Comparison of ENCODE assay signal across 8 mouse cellular contexts in genomic region chr2:164047197-164047690, GRCm38 (mm10). TPM values are rescaled to one million over a fixed set of nuclear protein-coding genes. Genes with fewer than 3 reads are reported as not detected.
A peak's percentile ranks its signal among the peaks of the same experiment; 100 is the strongest.
DNase-seq lines count a peak whose midpoint lies in the region; ATAC-seq and TF ChIP-seq lines count a peak whose summit lies in the region.

No protein-coding gene starts in this region.

- H3K9me3 ChIP-seq in embryonic facial prominence, embryonic 11.5 days (replicated peaks; ENCODE audit: control insufficient read depth, low read length) = no peaks in the 10 kb centered on the region
- no peaks in the 10 kb centered on the region for H3K9me3 ChIP-seq in hindbrain, embryonic 15.5 days
- H3K9me3 ChIP-seq in midbrain, postnatal 0 days (ENCODE audit: low read length) = no peaks in the 10 kb centered on the region

- H3K9ac ChIP-seq in embryonic facial prominence, embryonic 11.5 days (replicated peaks; ENCODE audit: low read length) = 0 out of 2 replicates have a peak overlapping the region, but pooled peaks have one; percentile 32
- H3K9ac ChIP-seq in hindbrain, embryonic 15.5 days = peak overlapping the region; percentile 6; the same call in 1 of the 2 replicates
- no peak overlapping the region for H3K9ac ChIP-seq in liver, adult 2 months (ENCODE audit: low read depth, low read length)
- no peak overlapping the region for H3K9ac ChIP-seq in midbrain, postnatal 0 days (replicated peaks; ENCODE audit: low read length, poor library complexity, severe bottlenecking)

- TF ChIP-seq POLR2A in liver, adult 2 months (IDR thresholded peaks at IDR 0.05; ENCODE audit: extremely low read depth, insufficient read depth, low read length) = no peak

- H3K79me2 ChIP-seq in liver, adult 2 months (ENCODE audit: control insufficient read depth, insufficient read depth, low read length) = no peaks in the 10 kb centered on the region

- WGBS in embryonic facial prominence, embryonic 11.5 days = 5% methylated on average over 12 of the region's 16 CpGs
- WGBS in hindbrain, embryonic 15.5 days = 1% methylated on average over 13 of the region's 16 CpGs
- 7% methylated on average over 16 of the region's 16 CpGs for WGBS in liver, adult 2 months
- 1% methylated on average over 12 of the region's 16 CpGs for WGBS in midbrain, postnatal 0 days

- peak; percentile 65 for ATAC-seq in embryonic facial prominence, embryonic 11.5 days (replicated peaks; ENCODE audit: insufficient number of reproducible peaks, low FRiP score, low TSS enrichment, low read depth)
- ATAC-seq in hindbrain, embryonic 15.5 days (ENCODE audit: low FRiP score, low read depth) = peak; percentile 72; the same call in 1 of the 2 replicates
- ATAC-seq in midbrain, postnatal 0 days (ENCODE audit: low FRiP score) = peak; percentile 41; the same call in 1 of the 2 replicates

- no peaks in the 10 kb centered on the region for H3K27me3 ChIP-seq in embryonic facial prominence, embryonic 11.5 days (ENCODE audit: control insufficient read depth, insufficient read depth, low read length)
- H3K27me3 ChIP-seq in hindbrain, embryonic 15.5 days = no peaks in the 10 kb centered on the region
- no peaks in the 10 kb centered on the region for H3K27me3 ChIP-seq in liver, adult 2 months (ENCODE audit: control insufficient read depth, insufficient read depth, low read length)
- H3K27me3 ChIP-seq in midbrain, postnatal 0 days (ENCODE audit: insufficient read depth, low read length) = no peaks in the 10 kb centered on the region

- H3K27ac ChIP-seq in embryonic facial prominence, embryonic 11.5 days (replicated peaks; ENCODE audit: low read depth, low read length) = no peak overlapping the region
- H3K27ac ChIP-seq in hindbrain, embryonic 15.5 days (replicated peaks) = no peak overlapping the region
- no peak overlapping the region for H3K27ac ChIP-seq in liver, adult 2 months (replicated peaks; ENCODE audit: insufficient read depth, low read depth, low read length)
- H3K27ac ChIP-seq in midbrain, postnatal 0 days (ENCODE audit: low read depth, low read length) = no peak overlapping the region

- no peak for TF ChIP-seq CTCF in liver, adult 2 months (IDR thresholded peaks at IDR 0.05; ENCODE audit: low read depth, low read length)
- TF ChIP-seq CTCF in midbrain, postnatal 0 days (IDR thresholded peaks at IDR 0.05) = no peak

- H3K4me2 ChIP-seq in embryonic facial prominence, embryonic 11.5 days (ENCODE audit: low read depth, low read length) = peak overlapping the region; percentile 32; the same call in 1 of the 2 replicates
- peak overlapping the region; percentile 49 for H3K4me2 ChIP-seq in hindbrain, embryonic 15.5 days
- H3K4me2 ChIP-seq in midbrain, postnatal 0 days (ENCODE audit: low read depth, low read length, poor library complexity, severe bottlenecking) = peak overlapping the region; percentile 41

- no peak overlapping the region for H3K4me3 ChIP-seq in embryonic facial prominence, embryonic 11.5 days (ENCODE audit: low read depth, low read length)
- peak overlapping the region; percentile 29 for H3K4me3 ChIP-seq in hindbrain, embryonic 15.5 days
- H3K4me3 ChIP-seq in liver, adult 2 months (ENCODE audit: insufficient read depth, low read depth, low read length) = peak overlapping the region; percentile 14; the same call in 1 of the 2 replicates
- H3K4me3 ChIP-seq in midbrain, postnatal 0 days (ENCODE audit: low read depth, low read length) = peak overlapping the region; percentile 27

- no peaks in the 10 kb centered on the region for H3K36me3 ChIP-seq in embryonic facial prominence, embryonic 11.5 days (replicated peaks; ENCODE audit: control insufficient read depth, insufficient read depth, low read depth, low read length)
- H3K36me3 ChIP-seq in hindbrain, embryonic 15.5 days = 0 out of 2 replicates have a peak, but pooled peaks cover 2% of the 10 kb centered on the region
- no peaks in the 10 kb centered on the region; the same call in 1 of the 2 replicates for H3K36me3 ChIP-seq in liver, adult 2 months (ENCODE audit: control insufficient read depth, insufficient read depth, low read length)
- peaks cover 3% of the 10 kb centered on the region; the same call in 1 of the 2 replicates for H3K36me3 ChIP-seq in midbrain, postnatal 0 days (ENCODE audit: insufficient read depth, low read length)

- DNase-seq in urinary bladder, postnatal 36 days (ENCODE audit: low spot score in 2 of 2) = peak; percentile 12 to 31
- DNase-seq in urinary bladder, postnatal 4 days (ENCODE audit: low spot score in 2 of 2) = no peak
- peak; percentile 28 for DNase-seq in embryonic facial prominence, embryonic 11.5 days (ENCODE audit: low spot score)
- DNase-seq in liver, adult 2 months (ENCODE audit: extremely low read depth, low read depth, low spot score) = peak; percentile 8
- DNase-seq in midbrain, postnatal 0 days (ENCODE audit: low spot score) = peak; percentile 46
- peak; percentile 53 for DNase-seq in yolk sac, embryonic 10.5 days (ENCODE audit: low spot score)
- DNase-seq in layer of hippocampus, adult 18-20 months (ENCODE audit: low spot score in 2 of 2) = no peak

- H3K4me1 ChIP-seq in embryonic facial prominence, embryonic 11.5 days (ENCODE audit: control insufficient read depth, insufficient read depth, low read length) = no peaks in the 10 kb centered on the region
- no peaks in the 10 kb centered on the region for H3K4me1 ChIP-seq in hindbrain, embryonic 15.5 days (replicated peaks)
- H3K4me1 ChIP-seq in liver, adult 2 months (ENCODE audit: control insufficient read depth, insufficient read depth, low read length) = 0 out of 2 replicates have a peak, but pooled peaks cover 3% of the 10 kb centered on the region
- H3K4me1 ChIP-seq in midbrain, postnatal 0 days (ENCODE audit: insufficient read depth, low read length) = no peaks in the 10 kb centered on the region

RNA-seq across cellular contexts. Expression of gene Pabpc1l, which starts 22.0 kb away (rescaled TPM):
- polyA plus RNA-seq in embryonic facial prominence, embryonic 11.5 days (2014; fragmentation: Nextera tagmentation; extraction: Ambion mirVana) = 1.4 and 2.2 TPM in 2 replicates
- polyA plus RNA-seq in hindbrain, embryonic 15.5 days (2015; fragmentation: Nextera tagmentation; extraction: Ambion mirVana) = 1.2 and 1.8 TPM in 2 replicates
- under 0.01 TPM in 1 of 2 replicates, not detected in the other for total RNA-seq in liver, adult 2 months (2014; rRNA removed)
- not detected in 2 replicates for polyA plus RNA-seq in liver, adult 2 months (2012; rRNA removed)
- total RNA-seq in midbrain, postnatal 0 days (2014; rRNA removed) = 0.22 TPM in 1 of 2 replicates, not detected in the other
- 2.0 and 2.8 TPM in 2 replicates for polyA plus RNA-seq in midbrain, postnatal 0 days (2015; fragmentation: Nextera tagmentation; extraction: Ambion mirVana)
- under 1 TPM; 0.36 to 0.37 TPM for total RNA-seq in layer of hippocampus, adult 18-20 months (2021)

RNA-seq across cellular contexts. Expression of gene Stk4, which starts 22.9 kb away (rescaled TPM):
- polyA plus RNA-seq in embryonic facial prominence, embryonic 11.5 days (2014; fragmentation: Nextera tagmentation; extraction: Ambion mirVana) = 26.5 and 31.4 TPM in 2 replicates
- polyA plus RNA-seq in hindbrain, embryonic 15.5 days (2015; fragmentation: Nextera tagmentation; extraction: Ambion mirVana) = 17.5 and 21.4 TPM in 2 replicates
- total RNA-seq in liver, adult 2 months (2014; rRNA removed) = 10.1 and 13.9 TPM in 2 replicates
- polyA plus RNA-seq in liver, adult 2 months (2012; rRNA removed) = 4.7 and 6.3 TPM in 2 replicates
- 24.6 and 28.3 TPM in 2 replicates for total RNA-seq in midbrain, postnatal 0 days (2014; rRNA removed)
- 11.1 and 13.7 TPM in 2 replicates for polyA plus RNA-seq in midbrain, postnatal 0 days (2015; fragmentation: Nextera tagmentation; extraction: Ambion mirVana)
- 10 to 100 TPM; 44.7 to 47.0 TPM for total RNA-seq in layer of hippocampus, adult 18-20 months (2021)

RNA-seq across cellular contexts. Expression of gene Tomm34, which starts 23.7 kb away (rescaled TPM):
- polyA plus RNA-seq in embryonic facial prominence, embryonic 11.5 days (2014; fragmentation: Nextera tagmentation; extraction: Ambion mirVana) = 60.5 and 61.0 TPM in 2 replicates
- polyA plus RNA-seq in hindbrain, embryonic 15.5 days (2015; fragmentation: Nextera tagmentation; extraction: Ambion mirVana) = 50.0 and 52.5 TPM in 2 replicates
- total RNA-seq in liver, adult 2 months (2014; rRNA removed) = 6.0 and 7.4 TPM in 2 replicates
- polyA plus RNA-seq in liver, adult 2 months (2012; rRNA removed) = 11.5 and 13.8 TPM in 2 replicates
- total RNA-seq in midbrain, postnatal 0 days (2014; rRNA removed) = 32.4 and 34.7 TPM in 2 replicates
- 45.3 and 46.7 TPM in 2 replicates for polyA plus RNA-seq in midbrain, postnatal 0 days (2015; fragmentation: Nextera tagmentation; extraction: Ambion mirVana)
- 100 to 1,000 TPM; 118 to 122 TPM for total RNA-seq in layer of hippocampus, adult 18-20 months (2021)

RNA-seq across cellular contexts. Expression of gene Ywhab, which starts 52.5 kb away (rescaled TPM):
- 332 and 344 TPM in 2 replicates for polyA plus RNA-seq in embryonic facial prominence, embryonic 11.5 days (2014; fragmentation: Nextera tagmentation; extraction: Ambion mirVana)
- 488 and 498 TPM in 2 replicates for polyA plus RNA-seq in hindbrain, embryonic 15.5 days (2015; fragmentation: Nextera tagmentation; extraction: Ambion mirVana)
- total RNA-seq in liver, adult 2 months (2014; rRNA removed) = 36.3 and 42.6 TPM in 2 replicates
- polyA plus RNA-seq in liver, adult 2 months (2012; rRNA removed) = 16.9 and 17.2 TPM in 2 replicates
- total RNA-seq in midbrain, postnatal 0 days (2014; rRNA removed) = 160 and 223 TPM in 2 replicates
- 649 and 656 TPM in 2 replicates for polyA plus RNA-seq in midbrain, postnatal 0 days (2015; fragmentation: Nextera tagmentation; extraction: Ambion mirVana)
- 100 to 1,000 TPM; 508 to 533 TPM for total RNA-seq in layer of hippocampus, adult 18-20 months (2021)

Comparison
In these comparisons a context has a peak if more than half of its experiments do, and no peak if none do; other contexts are left out.
1. DNase-seq: peak in urinary bladder, postnatal 36 days (2 of 2), embryonic facial prominence, embryonic 11.5 days (single experiment), liver, adult 2 months (single experiment), midbrain, postnatal 0 days (single experiment) and yolk sac, embryonic 10.5 days (single experiment); none in urinary bladder, postnatal 4 days (0 of 2) and layer of hippocampus, adult 18-20 months (0 of 2).
2. H3K9ac ChIP-seq: peak in embryonic facial prominence, embryonic 11.5 days (single experiment) and hindbrain, embryonic 15.5 days (single experiment); none in liver, adult 2 months (single experiment) and midbrain, postnatal 0 days (single experiment).
3. Peak in every context shown above with its lines, with median percentiles within 50 percentile points of each other: ATAC-seq and H3K4me2 ChIP-seq.